Mouse (Mus musculus) layer of hippocampus, adult 9-11 months (tissue): ENCODE data around the gene Ccno.
A peak's percentile ranks its signal among the peaks of the same experiment; 100 is the strongest.
"Not testable (repeated sequence)": the region's sequence is repeated elsewhere in the genome, so short reads cannot be mapped to it uniquely, and the experiment has no call there.

Experiments
- DNase-seq: peaks from one replicate; pipeline ENCODE4 v3.0.0; 2022

Ccno gene

GRCm38 (mm10) chr13:113000576-113001318, 13.1 kb downstream of the Ccno start:
- DNase-seq, result no peak

- DNase-seq, result no peak
These were observed 25.1 kb downstream of the Ccno start for GRCm38 (mm10) chr13:113012683-113013082.

DNA sequence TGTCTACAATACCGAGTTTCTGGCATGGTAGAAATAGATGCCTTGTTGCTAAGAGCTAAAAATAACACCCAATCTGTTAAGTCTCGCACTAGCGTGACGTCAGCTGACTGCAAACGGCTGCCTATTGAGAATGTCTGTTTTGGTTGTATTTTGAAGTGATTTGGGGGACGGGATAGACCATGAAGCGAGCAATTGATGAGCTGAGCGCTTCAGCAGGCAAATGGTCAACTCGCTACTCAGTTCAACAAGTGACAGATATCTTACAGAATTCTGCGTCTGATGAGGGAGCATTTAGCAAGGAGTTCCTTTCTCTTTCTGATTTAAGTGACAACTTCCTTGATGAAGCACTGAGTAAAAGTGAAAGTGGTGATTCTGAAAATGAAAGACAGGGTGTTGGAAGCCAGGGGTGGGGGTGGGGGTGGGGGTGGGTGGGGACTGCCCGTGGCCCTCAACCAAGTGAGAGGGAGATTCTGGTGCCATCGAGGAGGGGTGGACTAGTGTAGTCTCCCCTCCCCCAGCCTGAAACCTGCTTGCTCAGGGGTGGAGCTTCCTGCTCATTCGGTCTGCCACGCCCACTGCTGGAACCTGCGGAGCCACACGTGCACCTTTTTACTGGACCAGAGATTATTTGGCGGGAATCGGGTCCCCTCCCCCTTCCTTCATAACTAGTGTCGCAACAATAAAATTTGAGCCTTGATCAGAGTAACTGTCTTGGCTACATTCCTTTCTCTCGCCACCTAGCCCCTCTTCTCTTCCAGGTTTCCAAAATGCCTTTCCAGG, 25.8 kb downstream of the Ccno start:
- DNase-seq, result not testable (repeated sequence)

- DNase-seq, result no peak
These were observed 33.9 kb downstream of the Ccno start for GRCm38 (mm10) chr13:113021521-113021920.

DNA sequence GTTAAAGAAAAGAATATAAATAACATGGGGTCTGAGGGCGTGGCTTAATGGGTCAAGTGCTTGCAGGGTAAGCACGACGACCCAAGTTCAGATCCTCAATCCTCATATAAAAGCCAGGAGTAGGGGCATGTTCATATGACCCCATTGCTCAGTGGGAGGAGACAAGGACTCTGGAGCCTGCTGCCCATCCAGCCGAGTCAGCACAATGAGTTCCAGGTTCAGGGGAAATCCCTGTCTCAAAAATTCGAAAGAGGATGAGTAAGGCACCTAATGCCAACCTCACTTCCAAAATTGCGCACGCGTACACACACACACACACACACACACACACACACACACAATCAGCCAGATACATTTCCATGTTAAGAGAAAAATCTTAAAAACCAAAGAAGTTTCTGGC, 34.9 kb downstream of the Ccno start:
- DNase-seq, result no peak

GRCm38 (mm10) chr13:113023274-113024143, 35.9 kb downstream of the Ccno start:
- no peak for DNase-seq

DNA sequence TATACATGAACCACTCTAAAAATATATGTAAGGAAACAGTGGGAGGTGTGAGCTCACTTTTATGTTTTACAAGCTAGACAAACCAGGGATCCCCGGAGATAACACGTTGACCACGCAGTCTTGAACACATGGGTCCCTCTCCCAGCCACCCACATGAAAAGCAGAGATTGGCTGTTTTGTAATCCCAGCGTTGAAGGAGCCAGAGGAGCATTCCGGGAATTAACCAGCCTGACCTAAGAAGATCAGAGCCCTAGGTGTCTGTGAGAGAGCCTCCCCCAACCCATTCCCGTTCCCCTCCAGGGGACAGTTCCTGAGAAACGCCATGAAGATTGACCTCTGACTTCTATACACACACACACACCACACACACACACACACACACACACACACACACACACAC, 43.7 kb downstream of the Ccno start:
- DNase-seq, result no peak

GRCm38 (mm10) chr13:113031792-113032571, 44.4 kb downstream of the Ccno start:
- peak; percentile 15 for DNase-seq

DNA sequence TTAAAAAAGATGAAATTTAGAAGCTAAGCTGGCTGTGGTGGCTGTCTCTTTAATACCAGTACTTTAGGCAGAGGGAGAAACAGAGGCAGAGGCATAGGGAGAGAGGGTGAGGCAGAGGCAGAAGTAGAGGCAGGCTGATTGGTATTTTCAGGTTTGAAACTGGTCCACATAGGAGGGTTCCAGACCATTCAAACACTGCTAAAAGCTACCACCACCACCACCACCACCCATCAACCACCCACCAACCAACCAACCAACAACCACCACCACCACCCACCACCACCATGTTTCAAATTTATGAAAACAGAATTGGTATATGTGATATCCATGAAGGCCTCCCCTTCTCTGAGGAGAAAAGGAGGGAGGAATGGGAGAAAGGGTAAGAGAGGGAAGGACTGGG, 45.2 kb downstream of the Ccno start:
- DNase-seq, result no peak

DNA sequence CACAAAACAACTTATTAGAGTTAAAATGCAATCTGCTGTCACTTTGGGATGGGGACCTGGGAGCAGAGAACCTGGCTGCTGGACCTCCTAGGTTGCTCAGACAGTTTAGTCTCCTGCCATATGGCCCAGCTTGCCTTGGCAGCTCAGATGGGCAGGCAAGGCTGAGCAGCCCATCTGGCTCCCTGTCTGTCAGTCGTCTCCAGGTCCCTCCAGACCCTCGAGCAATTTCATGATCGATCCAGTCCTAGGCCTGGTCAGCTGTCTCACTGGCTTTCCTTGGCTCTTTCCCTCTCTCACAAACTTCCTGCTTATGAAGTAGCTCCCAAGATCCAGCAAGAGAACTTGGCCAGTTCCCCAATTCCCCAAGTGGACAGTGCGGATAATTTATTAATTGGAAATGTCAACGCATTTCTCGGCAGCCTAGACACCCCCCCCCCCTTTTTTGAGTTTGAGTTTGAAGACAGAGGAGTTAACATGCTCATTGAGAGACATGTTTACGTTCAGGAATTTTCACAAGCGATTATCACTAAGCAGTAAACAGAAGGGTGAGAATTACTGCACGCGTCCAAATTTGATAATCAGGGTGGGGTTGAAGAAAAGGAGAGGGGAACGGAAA, 46.8 kb downstream of the Ccno start:
- DNase-seq, result no peak

DNA sequence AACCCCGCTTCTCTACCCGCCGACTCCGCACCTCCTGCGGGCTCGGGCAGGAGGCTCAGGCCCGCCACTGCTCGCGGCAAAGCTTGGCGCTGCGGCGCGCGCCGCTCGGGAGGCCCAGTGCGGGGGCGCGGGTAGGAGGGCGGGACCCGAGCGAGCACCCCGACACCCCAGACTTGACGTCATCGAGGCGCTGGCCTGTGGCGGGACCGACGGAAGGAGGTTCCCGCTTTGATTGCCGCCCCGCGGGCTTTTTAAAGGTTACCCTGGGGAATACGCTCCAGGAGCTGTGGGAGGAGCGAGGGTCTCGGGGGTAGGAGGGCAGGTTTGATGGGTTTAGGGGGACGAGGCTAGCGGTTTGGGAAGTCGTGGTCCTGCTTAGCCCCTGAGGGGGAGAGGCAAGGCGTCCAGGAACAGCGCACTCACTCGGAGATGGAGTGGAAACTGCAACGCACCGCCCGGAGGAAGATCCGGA, 47.4 kb downstream of the Ccno start, which contains the start of gene Cdc20b:
Cdc20b (plus strand) TSS at position 162 of the 472 bp plus-strand sequence.
- no peak for DNase-seq

- DNase-seq, result peak; percentile 70
These were observed 48.2 kb downstream of the Ccno start for GRCm38 (mm10) chr13:113035852-113036251.
